Mouse (Mus musculus) granulocyte monocyte progenitor cell, adult 5-6 weeks (primary cell): Measurements from ENCODE around the gene Gfral. TPM values are rescaled to one million over a fixed set of nuclear protein-coding genes. Genes with fewer than 3 reads are reported as not detected.
"Not testable (repeated sequence)": the region's sequence is repeated elsewhere in the genome, so short reads cannot be mapped to it uniquely, and the experiment has no call there.

Experiments used
- ATAC-seq: replicated peaks from 2 replicates; pipeline ENCODE4 v1.8.0; 2016; ENCODE audit warnings: mild to moderate bottlenecking, moderate TSS enrichment, inconsistent platforms; ENCODE audit not compliant: poor library complexity, severe bottlenecking
- total RNA-seq, 2 experiments: library from RNA; stranded (forward) in 1 of 2; stranded (reverse) in 1 of 2; fragments of 200-712, 200-1000 nt in 1 of 2; fragments of >200 nt in 1 of 2; fragmentation: Nextera tagmentation in 1 of 2; gene quantifications; 2 replicates each; pipeline ENCODE4 v1.2.3; 2014 to 2017

Gfral gene
- total RNA-seq, 2 experiments from 2014 or later = not detected

GRCm38 (mm10) chr9:76129353-76129752, 84.1 kb downstream of the Gfral start:
- no peak for ATAC-seq

GRCm38 (mm10) chr9:76124249-76124648, 89.2 kb downstream of the Gfral start:
- ATAC-seq = no peak

GRCm38 (mm10) chr9:76122888-76123287, 90.6 kb downstream of the Gfral start:
- ATAC-seq = not testable (repeated sequence)

Other genes with a start within 250 kb of the Gfral start
- not detected in 2 replicates for gene Hmgcll1, start 198.8 kb downstream of the Gfral start, total RNA-seq (2014; fragmentation: Nextera tagmentation)
- gene Hmgcll1, start 198.8 kb downstream of the Gfral start, total RNA-seq (2017) = not detected in 2 replicates
- gene Hcrtr2, start 110.2 kb upstream of the Gfral start, total RNA-seq (2014; fragmentation: Nextera tagmentation) = not detected in 2 replicates
- not detected in 2 replicates for gene Hcrtr2, start 110.2 kb upstream of the Gfral start, total RNA-seq (2017)